Mouse (Mus musculus): Measurements from ENCODE around the gene Rnf220.

GRCm38 (mm10) chr4:117299921-117300320, 196.9 kb downstream of the Rnf220 start:
- TF ChIP-seq POLR2A (IDR thresholded peaks at IDR 0.05; ENCODE audit: borderline replicate concordance, low read depth, low read length) = no peak
- TF ChIP-seq CTCF (IDR thresholded peaks at IDR 0.05; ENCODE audit: low read depth, low read length) = no peak
